Mouse (Mus musculus) gastrocnemius, adult 2 months (tissue): ENCODE measurements around the gene Ipcef1. TPM values are rescaled to one million over a fixed set of nuclear protein-coding genes. Genes with fewer than 3 reads are reported as not detected.
"Not testable (repeated sequence)": the region's sequence is repeated elsewhere in the genome, so short reads cannot be mapped to it uniquely, and the experiment has no call there.

ENCODE experiments used
- DNase-seq: peaks from one replicate; pipeline ENCODE4 v3.0.0; 2022
- H3K27ac ChIP-seq: fragments of 200-600 bp; 2 replicates; pipeline ENCODE4 v1.8.1; 2022; ENCODE audit warnings: mild to moderate bottlenecking
- H3K4me3 ChIP-seq: fragments of 200-600 bp; 2 replicates; pipeline ENCODE4 v1.8.1; 2022; ENCODE audit warnings: mild to moderate bottlenecking, moderate library complexity
- CTCF ChIP-seq: fragments of 200-600 bp; IDR thresholded peaks from 2 replicates; pipeline ENCODE4 v1.8.1; 2022; ENCODE audit warnings: antibody characterized with exemption, mild to moderate bottlenecking, moderate library complexity
- intact Hi-C: fragments of 180-260 bp; cut with DNase I; formaldehyde crosslinking; loops from one replicate; pipeline ENCODE4 v1.15.1; 2025
- total RNA-seq, 2 experiments: library from RNA; stranded (reverse); gene quantifications; 2 replicates each; pipeline ENCODE4 v1.2.3; 2021

Gene Ipcef1
- total RNA-seq, 2 experiments from 2014 or later, result not detected

DNA sequence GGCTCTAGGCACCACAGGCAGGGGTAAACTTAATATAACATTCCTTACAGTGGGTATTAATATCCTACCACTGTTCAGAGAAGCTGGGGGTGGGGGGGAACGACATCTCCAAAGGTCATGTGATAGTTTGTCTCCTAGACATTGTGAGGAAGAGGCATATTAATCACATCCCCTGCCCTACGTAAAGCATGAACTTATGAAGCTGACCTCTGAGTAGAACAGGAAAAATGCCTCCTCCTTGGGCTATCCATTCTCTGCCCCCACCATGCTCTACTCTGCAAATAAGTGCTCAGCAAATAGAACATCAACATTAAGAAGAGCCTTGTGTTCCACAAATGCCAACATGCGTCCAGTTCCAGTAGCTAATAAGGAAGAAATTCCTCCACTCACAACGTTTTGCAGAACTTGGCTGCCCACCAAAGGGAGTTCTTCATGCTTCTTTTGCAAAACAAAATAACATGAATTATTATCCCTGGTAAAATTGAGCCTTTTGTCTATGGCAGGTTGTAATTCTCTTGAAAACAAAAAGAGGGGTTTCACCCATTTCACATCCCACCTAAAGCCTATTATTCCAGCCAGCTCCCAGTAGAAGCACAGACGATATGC, 162.5 kb downstream of the Ipcef1 start:
- Histone ChIP-seq H3K27ac (no peak overlapping the region), H3K4me3 (no peak overlapping the region)
- no peak for TF ChIP-seq CTCF
- intact Hi-C loops, result no loop called here
- no peak for DNase-seq

GRCm38 (mm10) chr10:6885460-6885859, 166.8 kb downstream of the Ipcef1 start:
- Histone ChIP-seq H3K27ac (no peak overlapping the region), H3K4me3 (no peak overlapping the region)
- intact Hi-C loops, result loop anchor here (2.0 kb wide), 1 partner anchor 191 kb away; no protein-coding TSS in a partner anchor
- TF ChIP-seq CTCF, result peak; percentile 69
- no peak for DNase-seq

DNA sequence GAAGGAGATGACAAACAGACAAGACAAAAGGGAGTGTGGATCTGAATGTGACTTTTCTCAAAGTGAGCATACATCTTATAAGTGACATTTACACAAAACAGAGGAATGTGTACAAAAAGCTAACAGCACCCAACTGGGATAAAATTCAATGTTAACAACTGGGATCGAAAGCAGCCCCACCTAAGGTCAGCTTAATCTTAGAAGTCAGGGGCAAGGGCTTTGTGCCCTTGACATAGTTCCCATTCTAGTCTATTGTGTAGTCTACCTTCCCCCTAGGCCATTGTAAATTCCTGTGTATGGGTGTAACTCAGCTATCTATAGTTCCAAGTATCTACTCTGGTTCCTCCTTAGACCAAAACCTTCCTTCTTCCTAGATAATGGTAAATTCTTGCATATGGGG, 170.2 kb downstream of the Ipcef1 start:
- not testable (repeated sequence) for H3K4me3 ChIP-seq, H3K27ac ChIP-seq, DNase-seq
- intact Hi-C loops, result loop anchor here (5.0 kb wide), 1 partner anchor 125 kb away; no protein-coding TSS in a partner anchor

DNA sequence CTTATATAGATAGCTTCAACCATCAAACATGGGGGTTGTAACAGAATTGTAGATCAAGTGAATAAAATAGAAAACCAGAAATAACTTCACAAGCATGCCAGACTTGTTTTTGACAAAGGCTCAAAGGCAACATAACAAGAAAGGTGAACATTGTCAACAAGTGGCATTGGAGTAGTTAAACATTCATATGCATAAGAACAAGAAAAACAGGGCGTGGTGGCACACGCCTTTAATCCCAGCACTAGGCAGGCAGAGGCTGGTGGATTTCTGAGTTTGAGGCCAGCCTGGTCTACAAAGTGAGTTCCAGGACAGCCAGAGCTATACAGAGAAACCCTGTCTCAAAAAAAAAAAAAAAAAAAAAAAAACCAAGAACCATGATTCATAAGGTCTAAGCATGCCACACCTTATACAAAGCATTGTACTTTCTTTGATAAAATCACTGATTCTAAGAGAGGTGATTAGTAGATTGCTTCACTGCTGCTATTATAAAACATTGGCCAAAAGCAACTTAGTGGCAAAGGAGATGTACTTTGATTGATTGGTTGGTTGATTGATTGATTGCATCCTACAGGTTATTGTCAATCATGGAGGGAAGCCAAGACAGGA, 173.9 kb downstream of the Ipcef1 start:
- intact Hi-C loops, result no loop called here
- TF ChIP-seq CTCF, result no peak
- Histone ChIP-seq H3K4me3 (no peak overlapping the region), H3K27ac (no peak overlapping the region)
- DNase-seq, result no peak

DNA sequence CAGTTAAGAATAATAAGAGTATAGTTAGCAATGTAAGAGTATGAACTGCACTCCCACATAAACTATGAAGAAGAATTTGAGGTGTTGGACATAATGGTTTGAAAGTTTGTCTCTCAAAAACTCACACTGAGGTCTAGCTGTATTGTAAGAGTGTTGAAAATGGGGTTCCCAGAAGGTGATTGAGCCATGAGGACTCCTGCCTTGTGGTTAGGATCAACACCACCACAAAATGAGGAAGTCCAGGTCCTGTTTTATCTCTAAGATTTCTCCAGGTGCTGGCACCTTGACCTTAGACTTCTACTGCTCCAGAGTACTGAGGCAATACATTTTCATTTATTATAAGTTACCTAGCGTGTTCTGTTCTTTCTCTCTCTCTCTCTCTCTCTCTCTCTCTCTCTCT, 178.4 kb downstream of the Ipcef1 start:
- no peak overlapping the region for H3K4me3 ChIP-seq
- H3K27ac ChIP-seq, result no peak overlapping the region
- intact Hi-C loops, result no loop called here
- no peak for DNase-seq
- no peak for TF ChIP-seq CTCF

GRCm38 (mm10) chr10:6871418-6872072, 180.7 kb downstream of the Ipcef1 start:
- no peak overlapping the region for H3K4me3 ChIP-seq
- TF ChIP-seq CTCF, result no peak
- intact Hi-C loops, result no loop called here
- H3K27ac ChIP-seq, result no peak overlapping the region
- DNase-seq, result no peak

DNA sequence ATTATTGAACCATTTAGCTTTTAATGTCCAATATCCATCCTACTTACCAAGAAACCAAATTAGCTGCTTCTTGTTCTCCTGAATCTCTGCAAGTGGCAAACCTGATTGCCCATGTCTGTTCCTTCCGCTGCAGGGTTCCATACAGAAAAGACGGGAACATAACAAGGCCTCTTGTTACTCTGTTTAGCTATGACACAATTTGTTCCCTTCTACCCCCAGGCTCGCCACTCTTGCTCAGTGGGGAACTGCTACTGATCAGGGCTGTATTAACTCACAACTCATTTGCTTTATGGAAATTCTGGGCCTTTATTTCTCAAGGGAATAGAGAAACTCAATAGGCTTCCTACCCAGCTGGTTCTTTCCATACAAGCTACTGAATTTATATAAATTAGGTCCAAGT, 196.5 kb downstream of the Ipcef1 start:
- Histone ChIP-seq H3K27ac (no peak overlapping the region), H3K4me3 (no peak overlapping the region)
- intact Hi-C loops, result no loop called here
- DNase-seq, result no peak
- no peak for TF ChIP-seq CTCF

DNA sequence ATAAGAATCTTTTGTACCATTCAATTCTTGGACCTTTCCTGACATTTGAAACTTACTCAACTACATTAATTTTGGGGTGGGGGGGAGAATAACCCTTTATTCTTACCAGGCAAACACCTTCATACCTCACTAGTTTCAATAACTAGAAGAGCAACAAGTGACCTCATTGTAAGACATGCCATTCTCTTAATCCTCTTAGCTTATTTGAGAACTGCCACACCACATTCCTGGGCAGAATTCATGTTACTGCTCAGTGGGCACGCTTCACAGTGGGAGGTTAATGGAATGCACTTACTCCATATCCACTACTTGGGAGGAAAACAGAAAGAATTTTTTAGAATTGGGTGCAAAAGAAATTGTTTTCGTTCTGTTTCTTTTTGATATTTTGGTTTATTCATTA, 203.4 kb downstream of the Ipcef1 start:
- TF ChIP-seq CTCF, result no peak
- H3K27ac ChIP-seq, result no peak overlapping the region
- intact Hi-C loops, result no loop called here
- no peak overlapping the region for H3K4me3 ChIP-seq
- no peak for DNase-seq

GRCm38 (mm10) chr10:6848162-6848754, 204.0 kb downstream of the Ipcef1 start:
- Histone ChIP-seq H3K4me3 (no peak overlapping the region), H3K27ac (no peak overlapping the region)
- TF ChIP-seq CTCF, result no peak
- intact Hi-C loops, result no loop called here
- DNase-seq, result no peak

GRCm38 (mm10) chr10:6846283-6846682, 206.0 kb downstream of the Ipcef1 start:
- intact Hi-C loops, result no loop called here
- DNase-seq, result no peak
- Histone ChIP-seq H3K27ac (no peak overlapping the region), H3K4me3 (no peak overlapping the region)
- TF ChIP-seq CTCF, result no peak

DNA sequence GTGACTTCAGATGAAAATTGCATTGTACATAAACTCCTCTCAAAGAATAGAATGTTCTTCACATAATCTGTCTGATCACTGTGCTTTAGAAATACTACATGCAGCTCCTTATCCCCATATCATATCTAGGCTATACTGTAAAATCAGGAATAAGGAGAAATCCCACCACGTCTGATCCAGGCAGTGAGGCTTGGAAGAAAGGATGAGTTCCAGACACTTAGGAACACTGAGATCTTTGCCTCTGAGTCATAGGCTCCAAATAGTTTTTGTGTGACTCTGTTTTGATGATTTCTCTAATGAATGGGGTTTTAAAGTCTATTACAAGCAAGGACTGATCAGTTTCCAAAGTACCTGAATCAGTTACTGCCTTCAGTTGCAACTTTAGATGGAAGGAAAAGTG, 210.1 kb downstream of the Ipcef1 start:
- DNase-seq, result no peak

More for the DNA sequence above, 210.1 kb downstream of the Ipcef1 start:
- intact Hi-C loops, result no loop called here
- no peak for TF ChIP-seq CTCF
- no peak overlapping the region for H3K4me3 ChIP-seq
- no peak overlapping the region for H3K27ac ChIP-seq

Other genes starting within 250 kb of the Ipcef1 start
- gene Cnksr3, start 159.8 kb upstream of the Ipcef1 start, total RNA-seq, result 1 to 10 TPM; 4.4 to 9.0 TPM